Mouse (Mus musculus): ENCODE measurements around the gene Snx15.

The Snx15 gene

DNA sequence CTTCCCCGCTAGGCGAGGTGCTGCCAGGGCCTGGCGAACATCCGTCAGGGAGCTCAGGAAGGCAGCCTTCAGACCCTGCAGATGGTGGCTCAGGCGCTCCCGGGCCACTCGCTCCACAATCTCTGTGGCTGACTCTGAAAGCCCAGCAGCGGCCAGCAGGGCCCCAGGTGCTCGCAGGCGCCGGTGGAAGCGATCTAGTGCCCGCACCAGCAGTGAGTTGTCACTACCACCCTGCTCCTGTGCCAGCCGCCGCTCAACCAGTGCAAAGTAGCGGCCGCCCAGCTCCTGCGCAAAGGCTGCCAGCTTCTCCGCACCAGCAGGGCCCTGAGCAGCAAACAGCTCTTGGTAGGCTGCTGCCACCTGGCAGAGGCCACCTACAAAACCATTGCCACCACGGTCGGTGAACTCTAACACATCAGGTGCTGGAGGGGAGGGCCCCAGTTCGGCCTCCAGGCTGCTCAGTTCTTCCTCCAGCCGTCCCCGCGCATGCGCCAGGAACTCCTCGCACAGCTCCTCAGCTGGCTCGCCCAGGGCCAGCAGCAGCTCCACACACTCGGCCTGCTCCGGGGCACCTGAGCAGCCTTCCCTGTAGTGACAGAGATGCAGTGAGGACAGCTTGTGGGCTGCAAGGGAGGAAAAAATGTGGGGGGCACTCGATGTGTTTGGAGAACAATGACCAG lies 57.4 kb downstream of the Snx15 start:
- DNase-seq (ENCODE audit: low spot score), result no peak

- no peak for DNase-seq (ENCODE audit: low spot score)
Measured at GRCm38 (mm10) chr19:6069851-6070250, 58.3 kb downstream of the Snx15 start.

Data from adipocyte (in vitro differentiated cells).